In genomic region chr14:105920395-105921216, GRCm38 (mm10) we compare ENCODE assay signal across 8 mouse cellular contexts. TPM values are rescaled to one million over a fixed set of nuclear protein-coding genes. Genes with fewer than 3 reads are reported as not detected.
DNase-seq lines count a peak whose midpoint lies in the region; ATAC-seq lines count a peak whose summit lies in the region.

No protein-coding gene starts in this region.

- DNase-seq in cerebellum, postnatal 25 days, result peak; percentile 7 to 16
- no peak for DNase-seq in cerebellum, adult 8-10 months
- DNase-seq in midbrain, embryonic 10.5 days (ENCODE audit: low spot score), result peak; percentile 79
- DNase-seq in spleen, adult 12 weeks (ENCODE audit: low spot score), result no peak
- DNase-seq in thymus, adult 18-20 months, result no peak
- DNase-seq in urinary bladder, adult 18-20 months (ENCODE audit: low spot score in 2 of 2), result no peak

- peak overlapping the region; percentile 57 for H3K9ac ChIP-seq in embryonic facial prominence, embryonic 13.5 days
- H3K9ac ChIP-seq in hindbrain, embryonic 15.5 days, result no peak overlapping the region

- ATAC-seq in embryonic facial prominence, embryonic 13.5 days (ENCODE audit: insufficient number of reproducible peaks, insufficient read depth, low FRiP score, low TSS enrichment, low read depth), result no peak
- ATAC-seq in hindbrain, embryonic 15.5 days (ENCODE audit: low FRiP score, low read depth), result 0 out of 2 replicates have a peak, but pooled peaks have one; percentile 19

- no peaks in the 10 kb centered on the region for H3K9me3 ChIP-seq in embryonic facial prominence, embryonic 13.5 days
- no peaks in the 10 kb centered on the region for H3K9me3 ChIP-seq in hindbrain, embryonic 15.5 days
- no peaks in the 10 kb centered on the region for H3K9me3 ChIP-seq in midbrain, embryonic 10.5 days (replicated peaks)

- 7% methylated on average over 23 of the region's 23 CpGs for WGBS in embryonic facial prominence, embryonic 13.5 days
- 3% methylated on average over 23 of the region's 23 CpGs for WGBS in hindbrain, embryonic 15.5 days
- under 1% methylated on average over 23 of the region's 23 CpGs for WGBS in midbrain, embryonic 10.5 days

- H3K27ac ChIP-seq in embryonic facial prominence, embryonic 13.5 days, result peak overlapping the region; percentile 23; the same call in 1 of the 2 replicates
- H3K27ac ChIP-seq in hindbrain, embryonic 15.5 days (replicated peaks), result no peak overlapping the region
- peak overlapping the region; percentile 83 for H3K27ac ChIP-seq in midbrain, embryonic 10.5 days (replicated peaks)

- no peaks in the 10 kb centered on the region for H3K36me3 ChIP-seq in embryonic facial prominence, embryonic 13.5 days
- no peaks in the 10 kb centered on the region for H3K36me3 ChIP-seq in hindbrain, embryonic 15.5 days
- no peaks in the 10 kb centered on the region for H3K36me3 ChIP-seq in midbrain, embryonic 10.5 days

- H3K4me2 ChIP-seq in embryonic facial prominence, embryonic 13.5 days, result peak overlapping the region; percentile 54
- H3K4me2 ChIP-seq in hindbrain, embryonic 15.5 days, result peak overlapping the region; percentile 39

- peak overlapping the region; percentile 13; the same call in 1 of the 2 replicates for H3K4me3 ChIP-seq in embryonic facial prominence, embryonic 13.5 days
- H3K4me3 ChIP-seq in hindbrain, embryonic 15.5 days, result 0 out of 2 replicates have a peak overlapping the region, but pooled peaks have one; percentile 19
- peak overlapping the region; percentile 43 for H3K4me3 ChIP-seq in midbrain, embryonic 10.5 days

- peaks cover 8% of the 10 kb centered on the region for H3K4me1 ChIP-seq in embryonic facial prominence, embryonic 13.5 days
- peaks cover 19% of the 10 kb centered on the region for H3K4me1 ChIP-seq in hindbrain, embryonic 15.5 days (replicated peaks)
- H3K4me1 ChIP-seq in midbrain, embryonic 10.5 days, result peaks cover 40% of the 10 kb centered on the region

- no peaks in the 10 kb centered on the region; the same call in 1 of the 2 replicates for H3K27me3 ChIP-seq in embryonic facial prominence, embryonic 13.5 days
- peaks cover 10% of the 10 kb centered on the region; the same call in 1 of the 2 replicates for H3K27me3 ChIP-seq in hindbrain, embryonic 15.5 days
- H3K27me3 ChIP-seq in midbrain, embryonic 10.5 days (ENCODE audit: low read depth, poor library complexity, severe bottlenecking), result peaks cover 30% of the 10 kb centered on the region

RNA-seq across cellular contexts. Expression of gene Spry2, which starts 24.0 kb away (rescaled TPM):
- polyA plus RNA-seq in embryonic facial prominence, embryonic 13.5 days (2015; fragmentation: Nextera tagmentation; extraction: Ambion mirVana), result 36.6 and 48.0 TPM in 2 replicates
- 35.2 and 35.5 TPM in 2 replicates for polyA plus RNA-seq in hindbrain, embryonic 15.5 days (2015; fragmentation: Nextera tagmentation; extraction: Ambion mirVana)
- 25.8 and 29.0 TPM in 2 replicates for polyA plus RNA-seq in midbrain, embryonic 10.5 days (2016; fragmentation: Nextera tagmentation; extraction: Ambion mirVana)

Comparison
In these comparisons a context has a peak if more than half of its experiments do, and no peak if none do; other contexts are left out.
1. DNase-seq: peak in cerebellum, postnatal 25 days (2 of 2) and midbrain, embryonic 10.5 days (single experiment); none in cerebellum, adult 8-10 months (single experiment), spleen, adult 12 weeks (single experiment), thymus, adult 18-20 months (0 of 2) and urinary bladder, adult 18-20 months (0 of 2).
2. Peak in every context shown above with its lines, with median percentiles within 50 percentile points of each other: H3K4me3 ChIP-seq.